Mouse (Mus musculus) forebrain, postnatal 0 days (tissue): ENCODE data around the gene Rhbdf1. TPM values are rescaled to one million over a fixed set of nuclear protein-coding genes. Genes with fewer than 3 reads are reported as not detected.

Experiments used
- ATAC-seq: fragments of 200-750 bp; cut with Nextera tagmentation; 2 replicates; pipeline ENCODE4 v1.8.0; 2017; ENCODE audit warnings: mild to moderate bottlenecking, moderate library complexity
- DNase-seq: peaks from one replicate; pipeline ENCODE4 v3.0.0-alpha.2; 2015
- H3K27ac ChIP-seq: fragments of 300-500 bp; sonication (generic); 2 replicates; pipeline ENCODE4 v1.5.1; 2014; ENCODE audit warnings: low read depth, mild to moderate bottlenecking, antibody characterized with exemption, low read length, moderate library complexity, mixed read lengths
- H3K27me3 ChIP-seq: fragments of 300-500 bp; sonication (generic); 2 replicates; pipeline ENCODE4 v1.6.1; 2014; ENCODE audit warnings: mild to moderate bottlenecking, low read length, mixed read lengths; ENCODE audit not compliant: insufficient read depth
- H3K36me3 ChIP-seq: fragments of 300-500 bp; sonication (generic); 2 replicates; pipeline ENCODE4 v1.6.1; 2014; ENCODE audit warnings: mild to moderate bottlenecking, moderate library complexity; ENCODE audit not compliant: insufficient read depth
- H3K4me1 ChIP-seq: fragments of 300-500 bp; sonication (generic); 2 replicates; pipeline ENCODE4 v1.6.1; 2014; ENCODE audit warnings: antibody characterized with exemption; ENCODE audit not compliant: insufficient read depth
- H3K4me2 ChIP-seq: fragments of 300-500 bp; sonication (generic); 2 replicates; pipeline ENCODE4 v1.6.1; 2014; ENCODE audit warnings: low read depth, mild to moderate bottlenecking, moderate library complexity
- H3K4me3 ChIP-seq: fragments of 300-500 bp; sonication (generic); 2 replicates; pipeline ENCODE4 v1.5.1; 2014; ENCODE audit warnings: low read depth, low read length, mixed read lengths
- H3K9ac ChIP-seq: fragments of 300-500 bp; sonication (generic); 2 replicates; pipeline ENCODE4 v1.6.1; 2014; ENCODE audit warnings: mild to moderate bottlenecking
- H3K9me3 ChIP-seq: fragments of 300-500 bp; sonication (generic); 2 replicates; pipeline ENCODE4 v1.6.1; 2016; ENCODE audit warnings: low read length
- CTCF ChIP-seq: sonication (generic); IDR thresholded peaks from 2 replicates; pipeline ENCODE4 v1.5.1; 2016; ENCODE audit warnings: antibody characterized with exemption, control low read depth, low read depth
- whole genome bisulfite sequencing: fragments of 180-500 bp; shearing (Covaris S2); extraction: QIAGEN DNeasy Blood & Tissue Kit; methylation state at CpG from one replicate; pipeline ENCODE4 v1.1.7; 2014; 5-methylcytosine and 5-hydroxymethylcytosine counted together
- polyA plus RNA-seq: library from polyadenylated mRNA; unstranded; fragments of >200 nt; fragmentation: Nextera tagmentation; extraction: Ambion mirVana; gene quantifications from 2 replicates; pipeline ENCODE4 v1.2.1, GENCODE M21; 2015
- total RNA-seq: library from RNA; depleted of rRNA; stranded (reverse); fragments of >200 nt; gene quantifications from 2 replicates; pipeline ENCODE4 v1.2.3, GENCODE M21; 2014

Gene Rhbdf1
- total and polyA plus RNA-seq, 2 experiments from 2014 or later = 17.9 to 23.2 TPM

DNA sequence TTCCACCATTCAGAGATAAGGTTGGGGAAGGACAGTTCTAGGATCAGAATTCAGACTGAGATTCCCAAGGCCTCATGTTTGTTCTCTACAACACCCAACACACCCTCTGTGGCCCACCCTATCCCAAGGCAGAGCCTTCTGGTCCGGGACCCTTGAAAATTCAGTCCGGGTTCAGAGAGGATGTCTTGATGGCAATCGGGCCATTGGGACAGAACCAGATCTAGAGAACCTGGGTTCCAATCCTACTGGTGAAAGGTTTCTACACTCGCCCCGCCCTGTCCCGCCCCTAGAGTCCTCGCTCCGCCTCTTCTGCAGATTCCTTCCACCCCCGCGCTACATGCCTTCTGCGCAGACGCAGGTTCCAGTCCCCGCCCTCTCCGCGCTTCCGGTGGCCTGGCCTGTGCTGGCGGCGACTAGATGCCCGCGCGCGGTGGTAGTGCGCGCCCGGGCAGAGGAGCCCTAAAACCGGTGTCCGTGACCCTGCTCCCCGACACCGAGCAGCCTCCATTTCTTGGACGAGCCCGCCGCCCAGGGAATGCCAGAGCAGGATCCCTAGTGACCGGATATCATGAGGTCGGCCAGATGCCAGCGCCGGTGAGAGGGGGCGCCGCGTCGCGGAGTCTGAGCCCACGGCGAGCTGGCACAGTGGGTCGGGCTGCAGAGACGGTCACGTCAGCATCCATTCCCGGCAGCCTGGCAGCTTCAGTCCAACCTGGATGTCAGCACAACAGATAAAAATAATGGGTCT, 4.2 kb upstream of the Rhbdf1 start, which contains the start of gene Mpg:
Gene Mpg (plus strand): TSS at position 382 of the 748 bp plus-strand sequence.
- Histone ChIP-seq H3K4me1 (peaks cover 10% of the 10 kb centered on the region), H3K9ac (peak within 1 kb of the TSS; percentile 82), H3K4me3 (peak within 1 kb of the TSS; percentile 62), H3K27me3 (peaks cover 9% of the 10 kb centered on the region), H3K9me3 (no peaks in the 10 kb centered on the region), H3K27ac (peak within 1 kb of the TSS; percentile 78), H3K4me2 (peak within 1 kb of the TSS; percentile 80), H3K36me3 (peaks cover 19% of the 10 kb centered on the region)
- DNase-seq = peak; percentile 91
- TF ChIP-seq CTCF = 0 out of 2 replicates have a peak, but pooled peaks have one; percentile 2
- 3% methylated on average over 47 of the region's 47 CpGs for WGBS
- ATAC-seq = peak; percentile 87

DNA sequence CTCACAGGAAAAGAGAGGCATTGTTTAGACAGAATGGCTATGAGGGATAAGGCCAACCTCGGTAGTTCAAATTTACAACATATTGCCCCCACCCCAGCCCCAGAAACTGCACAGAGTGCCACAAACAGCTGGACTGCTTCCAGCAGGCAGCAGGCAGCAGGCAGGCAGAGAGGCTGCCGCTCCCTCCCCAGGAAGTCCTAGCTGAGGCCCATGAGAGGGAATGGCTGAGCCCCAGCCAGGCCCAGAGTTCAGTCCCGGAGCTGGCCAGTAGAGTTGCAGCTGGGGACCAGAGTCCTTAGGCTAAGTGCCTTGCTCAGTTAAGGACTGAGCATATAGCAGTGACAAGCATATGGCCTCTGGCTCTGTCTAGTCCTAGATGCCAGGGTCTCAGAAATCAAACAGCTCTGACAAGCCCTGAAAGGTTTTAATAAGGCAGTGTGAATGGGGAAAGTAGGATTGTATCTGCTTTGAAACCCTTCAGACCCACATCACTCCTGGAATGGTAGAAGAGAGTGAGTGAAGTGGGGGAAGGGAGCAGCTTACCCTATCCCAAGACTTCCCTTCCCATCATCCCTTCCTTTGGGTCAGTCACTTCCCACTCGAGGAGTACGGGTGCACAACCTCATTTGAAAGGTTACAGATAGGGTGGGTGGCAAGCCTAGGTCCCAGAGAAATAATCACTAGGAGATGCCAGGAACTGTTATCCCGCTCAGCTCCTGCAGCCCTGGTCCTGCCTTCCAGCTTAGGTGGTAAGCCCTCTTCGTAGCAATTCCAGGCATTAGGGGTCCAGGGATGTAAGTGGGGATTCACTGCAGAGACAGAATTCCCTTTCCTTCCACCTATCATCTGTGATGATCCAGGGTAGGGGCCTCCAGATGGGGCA, 3.4 kb upstream of the Rhbdf1 start:
- no peak for DNase-seq

DNA sequence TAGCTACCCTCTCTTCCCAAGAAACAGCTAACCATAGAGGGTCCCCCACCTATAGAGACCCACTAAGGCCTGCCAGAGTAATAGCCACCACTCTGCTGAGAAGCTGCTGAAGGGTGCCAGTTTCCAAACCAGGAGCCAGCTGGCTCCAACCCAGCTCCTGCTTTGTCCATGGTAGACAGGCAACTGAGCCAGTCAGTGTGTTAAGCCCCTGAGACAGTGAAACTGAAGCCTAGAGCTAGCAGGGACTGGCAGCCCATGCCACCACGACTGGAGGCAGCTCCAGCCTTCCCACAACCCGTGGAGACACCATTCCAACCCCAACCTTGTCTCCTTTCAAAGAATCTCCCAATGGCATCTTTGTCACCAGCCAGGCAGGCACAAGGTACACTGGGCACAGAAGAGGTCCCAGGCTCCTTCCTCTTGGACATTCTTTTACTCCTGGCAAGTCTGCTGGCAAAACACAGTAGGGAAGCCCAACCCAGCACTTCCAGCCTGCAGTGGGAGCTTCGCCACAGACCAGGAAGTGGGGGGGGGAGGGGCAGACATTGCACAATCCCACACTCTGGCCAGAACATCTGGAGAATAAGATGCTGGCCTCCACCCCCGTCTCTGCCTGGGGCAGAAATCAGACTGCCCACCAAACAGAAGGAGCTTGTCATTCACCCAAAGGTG, 2.5 kb upstream of the Rhbdf1 start:
- no peak overlapping the region for H3K4me3 ChIP-seq
- WGBS = 19% methylated on average over 4 of the region's 4 CpGs
- peaks cover 12% of the 10 kb centered on the region for H3K27me3 ChIP-seq
- no peak overlapping the region for H3K4me2 ChIP-seq
- ATAC-seq (peak; percentile 8), DNase-seq (peak; percentile 66)
- H3K9me3 ChIP-seq = no peaks in the 10 kb centered on the region
- H3K4me1 ChIP-seq = peaks cover 10% of the 10 kb centered on the region
- H3K36me3 ChIP-seq = peaks cover 5% of the 10 kb centered on the region; the same call in 1 of the 2 replicates
- H3K9ac ChIP-seq = no peak overlapping the region
- no peak for TF ChIP-seq CTCF
- H3K27ac ChIP-seq = peak overlapping the region; percentile 59; the same call in 1 of the 2 replicates

More for the DNA sequence above, 3.4 kb upstream of the Rhbdf1 start:
- no peak for TF ChIP-seq CTCF
- Histone ChIP-seq H3K9me3 (no peaks in the 10 kb centered on the region), H3K9ac (no peak overlapping the region), H3K4me2 (no peak overlapping the region), H3K4me1 (peaks cover 10% of the 10 kb centered on the region), H3K4me3 (no peak overlapping the region), H3K27ac (peak overlapping the region; percentile 59), H3K27me3 (peaks cover 12% of the 10 kb centered on the region), H3K36me3 (peaks cover 11% of the 10 kb centered on the region; the same call in 1 of the 2 replicates)
- 56% methylated on average over 7 of the region's 7 CpGs for WGBS
- ATAC-seq = no peak

DNA sequence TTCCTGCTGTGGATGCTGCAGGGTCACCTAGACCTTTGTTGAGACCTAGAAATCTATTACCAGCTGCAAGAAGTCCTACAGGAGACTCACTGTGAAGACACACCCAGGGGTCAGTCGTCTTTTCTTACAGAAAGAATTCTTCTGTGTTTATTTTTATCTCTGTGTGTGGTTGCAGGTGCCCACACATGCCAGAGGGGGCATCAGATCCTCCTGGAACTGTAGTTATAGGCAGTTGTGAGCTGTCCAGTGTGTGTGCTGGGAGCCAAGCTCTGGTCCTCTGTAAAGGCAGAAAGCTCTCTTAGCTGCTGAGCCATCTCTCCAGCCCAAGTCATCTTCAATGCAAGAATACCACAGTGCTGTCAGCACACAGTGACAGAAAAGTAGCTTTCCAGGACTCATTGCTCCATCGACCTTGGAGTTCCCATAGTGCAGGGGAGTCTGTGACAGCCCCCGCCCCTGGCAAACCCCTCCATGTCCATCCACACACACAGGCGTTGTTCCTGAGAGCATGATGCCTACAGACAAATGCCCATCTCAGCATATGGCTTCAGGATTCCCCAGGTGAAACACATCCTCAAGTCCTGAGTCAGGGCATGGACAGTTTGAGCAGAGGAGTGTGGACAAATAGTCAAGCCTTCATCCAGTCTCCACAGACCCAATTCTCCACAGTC, 1.3 kb upstream of the Rhbdf1 start:
- Histone ChIP-seq H3K4me3 (no peak overlapping the region), H3K27me3 (peaks cover 12% of the 10 kb centered on the region)

DNA sequence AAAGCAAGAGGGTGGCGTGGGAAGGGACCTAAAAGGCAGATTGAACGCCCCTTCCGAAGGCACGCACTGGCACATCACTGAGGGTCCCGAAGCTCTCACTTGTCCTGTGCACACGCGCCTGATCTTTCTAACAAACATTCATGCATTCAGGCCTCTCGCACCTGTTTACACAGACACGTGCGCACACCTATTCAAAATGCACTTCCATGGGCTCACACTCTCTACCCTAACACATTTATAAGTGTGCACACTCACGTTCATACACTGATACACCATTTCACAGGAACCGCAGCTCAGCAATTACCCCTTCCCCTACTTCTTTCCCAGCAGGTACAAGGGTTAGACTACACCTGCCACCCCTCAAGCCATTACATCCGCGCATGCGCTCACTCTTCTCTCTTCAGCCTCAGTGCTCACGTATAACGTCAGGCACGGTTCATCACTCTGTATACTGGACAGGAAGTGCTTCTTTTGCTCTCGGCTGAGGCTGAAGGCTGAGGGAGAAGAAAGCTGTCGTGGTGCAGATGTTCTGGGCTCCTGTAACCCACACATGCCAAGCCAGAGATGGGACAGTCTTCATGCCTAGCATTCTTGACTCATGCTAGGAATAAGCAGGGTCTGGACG, 582 bp upstream of the Rhbdf1 start:
- Histone ChIP-seq H3K4me1 (peaks cover 10% of the 10 kb centered on the region), H3K27ac (no peak overlapping the region), H3K9ac (peak overlapping the region; percentile 66; the same call in 1 of the 2 replicates), H3K4me2 (peak overlapping the region; percentile 99), H3K9me3 (no peaks in the 10 kb centered on the region), H3K4me3 (peak overlapping the region; percentile 61), H3K36me3 (no peaks in the 10 kb centered on the region), H3K27me3 (peaks cover 12% of the 10 kb centered on the region)
- ATAC-seq (no peak), DNase-seq (no peak)
- no peak for TF ChIP-seq CTCF
- 8% methylated on average over 21 of the region's 21 CpGs for WGBS

More for the DNA sequence above, 1.3 kb upstream of the Rhbdf1 start:
- ATAC-seq (no peak), DNase-seq (no peak)
- 0 out of 2 replicates have a peak, but pooled peaks have one; percentile 14 for TF ChIP-seq CTCF
- WGBS = 74% methylated on average over 4 of the region's 4 CpGs
- no peak overlapping the region for H3K9ac ChIP-seq
- no peak overlapping the region for H3K27ac ChIP-seq
- H3K4me1 ChIP-seq = peaks cover 10% of the 10 kb centered on the region
- no peak overlapping the region for H3K4me2 ChIP-seq
- H3K9me3 ChIP-seq = no peaks in the 10 kb centered on the region
- H3K36me3 ChIP-seq = no peaks in the 10 kb centered on the region
